Mouse (Mus musculus) stomach, embryonic 14.5 days (tissue): ENCODE data around the gene Tex22. TPM values are rescaled to one million over a fixed set of nuclear protein-coding genes. Genes with fewer than 3 reads are reported as not detected.

ENCODE experiments used
- ATAC-seq: fragments of 200-750 bp; cut with Nextera tagmentation; 2 replicates; pipeline ENCODE4 v1.8.0; 2017; ENCODE audit warnings: low read depth, moderate TSS enrichment; ENCODE audit not compliant: insufficient number of reproducible peaks, insufficient read depth, low FRiP score
- H3K27ac ChIP-seq: fragments of 300-500 bp; sonication (generic); 2 replicates; pipeline ENCODE4 v1.5.1; 2014; ENCODE audit warnings: mild to moderate bottlenecking, low read length, moderate library complexity, mixed read lengths
- H3K27me3 ChIP-seq: fragments of 300-500 bp; sonication (generic); 2 replicates; pipeline ENCODE4 v1.6.1; 2014; ENCODE audit warnings: low read length, control low read depth, mixed read lengths; ENCODE audit not compliant: control insufficient read depth, insufficient read depth
- H3K36me3 ChIP-seq: fragments of 300-500 bp; sonication (generic); 2 replicates; pipeline ENCODE4 v1.6.1; 2014; ENCODE audit warnings: mild to moderate bottlenecking, control low read depth, low read length, moderate library complexity, mixed read lengths; ENCODE audit not compliant: control insufficient read depth, insufficient read depth
- H3K4me1 ChIP-seq: fragments of 300-500 bp; sonication (generic); 2 replicates; pipeline ENCODE4 v1.6.1; 2014; ENCODE audit warnings: low read length, control low read depth, mixed read lengths; ENCODE audit not compliant: control insufficient read depth, insufficient read depth
- H3K4me2 ChIP-seq: fragments of 300-500 bp; sonication (generic); replicated peaks from 2 replicates; pipeline ENCODE4 v1.6.1; 2014; ENCODE audit warnings: low read depth, low read length, control low read depth
- H3K4me3 ChIP-seq: fragments of 300-500 bp; sonication (generic); 2 replicates; pipeline ENCODE4 v1.5.1; 2014; ENCODE audit warnings: low read depth, low read length, control low read depth
- H3K9ac ChIP-seq: fragments of 300-500 bp; sonication (generic); replicated peaks from 2 replicates; pipeline ENCODE4 v1.6.1; 2014; ENCODE audit warnings: low read depth, mild to moderate bottlenecking, control low read depth, low read length, moderate library complexity, mixed read lengths
- H3K9me3 ChIP-seq: fragments of 300-500 bp; sonication (generic); 2 replicates; pipeline ENCODE4 v1.6.1; 2016; ENCODE audit warnings: low read depth, low read length, control low read depth; ENCODE audit not compliant: control insufficient read depth
- WGBS: fragments of 180-500 bp; shearing (Covaris S2); extraction: QIAGEN DNeasy Blood & Tissue Kit; methylation state at CpG from one replicate; pipeline ENCODE4 v1.1.7; 2014; 5-methylcytosine and 5-hydroxymethylcytosine counted together
- polyA plus RNA-seq: library from polyadenylated mRNA; unstranded; fragments of >200 nt; fragmentation: Nextera tagmentation; extraction: Ambion mirVana; gene quantifications from 2 replicates; pipeline ENCODE4 v1.2.1, GENCODE M21; 2014

Gene Tex22
- not detected in 2 replicates for polyA plus RNA-seq

DNA sequence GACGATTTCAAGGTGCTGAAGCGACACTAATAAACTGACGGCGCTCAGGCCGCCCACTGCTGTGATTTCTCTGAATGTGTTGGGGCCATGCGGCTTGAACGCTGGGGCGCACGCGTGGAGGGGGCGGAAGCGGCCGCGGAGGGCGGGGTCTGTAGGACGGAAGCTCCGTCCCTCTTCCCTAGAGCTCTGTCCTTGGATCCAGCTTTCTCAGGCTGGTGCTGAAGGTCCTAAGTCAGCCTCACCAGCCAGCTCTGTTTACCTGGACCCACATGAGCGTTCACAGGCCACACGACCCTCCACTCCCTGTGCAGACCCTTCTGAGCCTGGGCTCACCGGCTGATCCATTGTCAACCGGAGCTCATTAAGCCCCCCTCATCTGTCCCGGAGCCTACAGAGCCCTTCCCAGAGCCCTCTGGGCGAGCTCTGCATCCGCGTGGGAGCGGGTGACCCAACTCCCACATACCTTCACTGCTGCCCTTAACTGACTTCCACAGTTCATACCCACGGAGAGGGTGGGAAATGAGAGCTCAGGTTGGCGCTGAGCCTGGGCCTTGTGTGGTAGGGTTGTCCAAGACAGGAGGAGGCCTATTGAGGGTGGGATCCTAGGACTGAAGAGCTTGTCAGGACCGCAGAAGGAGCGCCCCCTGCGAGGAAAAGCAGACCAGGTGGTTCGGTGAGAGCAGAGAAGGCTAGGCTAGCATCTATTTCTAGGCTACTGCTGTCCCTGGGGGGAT is at the start of gene Tex22:
Gene Tex22 (plus strand): TSS at position 174 of the 734 bp plus-strand sequence.
- Histone ChIP-seq H3K9ac (peak within 1 kb of the TSS; percentile 6), H3K36me3 (peaks cover 24% of the 10 kb centered on the region), H3K4me1 (peaks cover 18% of the 10 kb centered on the region), H3K4me3 (peak within 1 kb of the TSS; percentile 28), H3K27me3 (no peaks in the 10 kb centered on the region), H3K4me2 (peak within 1 kb of the TSS; percentile 54), H3K27ac (peak within 1 kb of the TSS; percentile 79), H3K9me3 (no peaks in the 10 kb centered on the region)
- WGBS, result 3% methylated on average over 32 of the region's 32 CpGs
- peak; percentile 89 for ATAC-seq

DNA sequence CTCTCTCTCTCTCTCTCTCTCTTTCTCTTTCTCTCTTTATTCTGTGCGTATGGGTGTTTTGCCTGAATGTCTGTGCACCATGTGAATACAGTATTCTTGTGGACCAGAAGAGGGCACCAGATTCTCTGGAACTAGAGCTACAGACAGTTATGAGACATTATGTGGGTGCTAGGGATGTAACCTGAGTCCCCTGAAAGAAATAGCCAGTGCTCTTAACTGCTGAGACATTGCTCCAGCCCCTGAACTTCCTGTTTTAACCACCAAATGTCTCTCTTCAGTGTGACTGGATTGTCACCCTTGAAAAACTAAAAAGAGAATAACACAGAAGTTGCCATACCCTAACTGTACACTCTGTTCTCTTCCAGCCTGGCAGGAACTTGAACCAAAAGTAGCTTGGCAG is 47.7 kb upstream of the Tex22 start:
- Histone ChIP-seq H3K4me2 (no peak overlapping the region), H3K9ac (no peak overlapping the region), H3K4me3 (no peak overlapping the region), H3K4me1 (no peaks in the 10 kb centered on the region), H3K27me3 (no peaks in the 10 kb centered on the region), H3K36me3 (peaks cover 2% of the 10 kb centered on the region), H3K9me3 (no peaks in the 10 kb centered on the region), H3K27ac (no peak overlapping the region)
- 86% methylated on average over 1 of the region's 1 CpGs for WGBS
- no peak for ATAC-seq

DNA sequence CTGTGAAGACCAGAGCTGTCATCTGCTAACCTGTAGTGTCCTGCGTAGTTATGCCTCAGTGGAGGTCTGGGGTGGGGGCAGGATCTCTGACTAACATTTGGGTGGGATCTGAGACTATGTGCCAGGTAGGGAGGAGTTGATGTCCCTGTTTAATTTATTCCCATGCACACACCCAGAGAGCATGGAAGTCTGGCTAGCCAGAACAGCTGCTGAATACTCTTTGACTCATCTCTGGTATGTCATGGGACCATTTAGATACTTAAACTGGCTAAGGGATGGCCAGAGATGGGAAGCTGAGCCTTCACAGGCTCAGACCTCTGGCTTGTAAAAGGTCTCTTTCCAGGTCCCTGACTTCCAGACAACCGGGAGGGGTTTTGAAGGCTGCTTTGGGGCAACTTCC is 46.8 kb upstream of the Tex22 start:
- Histone ChIP-seq H3K4me2 (no peak overlapping the region), H3K27ac (no peak overlapping the region), H3K4me3 (no peak overlapping the region), H3K27me3 (no peaks in the 10 kb centered on the region), H3K9me3 (no peaks in the 10 kb centered on the region), H3K9ac (no peak overlapping the region), H3K4me1 (0 out of 2 replicates have a peak, but pooled peaks cover 4% of the 10 kb centered on the region), H3K36me3 (peaks cover 2% of the 10 kb centered on the region)
- ATAC-seq, result no peak
- 90% methylated on average over 2 of the region's 2 CpGs for WGBS

- H3K4me2 ChIP-seq, result no peak overlapping the region
- H3K9ac ChIP-seq, result no peak overlapping the region
- no peak overlapping the region for H3K27ac ChIP-seq
- 67% methylated on average over 5 of the region's 5 CpGs for WGBS
- no peak overlapping the region for H3K4me3 ChIP-seq
- 0 out of 2 replicates have a peak, but pooled peaks have one; percentile 26 for ATAC-seq
- H3K27me3 ChIP-seq, result no peaks in the 10 kb centered on the region
- peaks cover 2% of the 10 kb centered on the region for H3K36me3 ChIP-seq
- H3K9me3 ChIP-seq, result no peaks in the 10 kb centered on the region
- H3K4me1 ChIP-seq, result 0 out of 2 replicates have a peak, but pooled peaks cover 4% of the 10 kb centered on the region
These were observed 46.2 kb upstream of the Tex22 start for GRCm38 (mm10) chr12:113028067-113028466.

DNA sequence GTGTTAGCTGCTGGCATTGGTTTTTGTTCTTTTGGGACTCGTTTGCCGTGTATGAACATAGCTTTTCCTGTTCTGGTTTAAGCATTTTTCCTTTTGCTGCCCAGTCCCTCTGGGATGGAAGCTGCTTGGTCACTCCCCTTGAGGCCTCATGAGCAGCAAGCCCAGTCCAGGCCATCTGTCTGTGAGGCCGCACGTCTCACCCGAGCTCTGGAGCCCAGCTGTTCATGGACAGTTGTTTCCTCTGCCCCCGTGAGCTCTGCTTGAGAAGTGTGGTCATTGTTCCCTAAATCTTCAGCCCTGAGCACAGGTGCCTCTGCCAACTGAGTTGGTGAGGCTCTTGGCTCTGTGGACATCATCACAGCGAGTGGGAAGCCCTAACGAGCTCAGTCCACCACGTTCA is 45.4 kb upstream of the Tex22 start:
- H3K9me3 ChIP-seq, result no peaks in the 10 kb centered on the region
- no peak overlapping the region for H3K27ac ChIP-seq
- ATAC-seq, result no peak
- 0 out of 2 replicates have a peak, but pooled peaks cover 4% of the 10 kb centered on the region for H3K4me1 ChIP-seq
- H3K4me2 ChIP-seq, result no peak overlapping the region
- H3K4me3 ChIP-seq, result no peak overlapping the region
- 79% methylated on average over 9 of the region's 9 CpGs for WGBS
- no peak overlapping the region for H3K9ac ChIP-seq
- peaks cover 2% of the 10 kb centered on the region; the same call in 1 of the 2 replicates for H3K36me3 ChIP-seq
- no peaks in the 10 kb centered on the region for H3K27me3 ChIP-seq

- H3K4me1 ChIP-seq, result 0 out of 2 replicates have a peak, but pooled peaks cover 4% of the 10 kb centered on the region
- peaks cover 2% of the 10 kb centered on the region; the same call in 1 of the 2 replicates for H3K36me3 ChIP-seq
- ATAC-seq, result no peak
- 59% methylated on average over 4 of the region's 4 CpGs for WGBS
- no peak overlapping the region for H3K27ac ChIP-seq
- H3K9ac ChIP-seq, result no peak overlapping the region
- H3K9me3 ChIP-seq, result no peaks in the 10 kb centered on the region
- no peak overlapping the region for H3K4me3 ChIP-seq
- H3K4me2 ChIP-seq, result no peak overlapping the region
- no peaks in the 10 kb centered on the region for H3K27me3 ChIP-seq
These were observed 44.3 kb upstream of the Tex22 start for GRCm38 (mm10) chr12:113030046-113030445.

DNA sequence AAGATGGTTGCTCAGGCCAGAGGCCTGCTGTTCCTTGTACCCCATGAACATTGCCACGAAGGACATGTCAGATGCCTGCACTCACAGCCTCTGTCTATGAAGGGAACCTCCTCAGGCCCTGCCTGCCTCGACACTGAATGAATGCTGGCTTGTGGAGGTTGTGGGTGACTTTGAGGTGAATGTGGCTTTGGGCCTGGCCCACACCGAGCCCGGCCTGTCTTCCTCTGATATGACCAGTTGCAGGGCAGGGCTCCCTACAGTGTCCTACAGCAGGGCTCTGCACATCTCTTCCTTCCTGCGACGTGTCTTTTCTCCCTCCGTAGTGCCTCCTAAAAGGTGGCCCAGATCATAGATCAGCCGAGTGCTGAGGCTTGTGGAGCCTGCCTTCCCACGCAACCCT is 43.3 kb upstream of the Tex22 start:
- no peaks in the 10 kb centered on the region for H3K27me3 ChIP-seq
- H3K9ac ChIP-seq, result no peak overlapping the region
- WGBS, result 81% methylated on average over 9 of the region's 9 CpGs
- H3K27ac ChIP-seq, result no peak overlapping the region
- no peak overlapping the region for H3K4me2 ChIP-seq
- H3K36me3 ChIP-seq, result peaks cover 2% of the 10 kb centered on the region; the same call in 1 of the 2 replicates
- no peak overlapping the region for H3K4me3 ChIP-seq
- H3K4me1 ChIP-seq, result 0 out of 2 replicates have a peak, but pooled peaks cover 4% of the 10 kb centered on the region
- no peaks in the 10 kb centered on the region for H3K9me3 ChIP-seq
- no peak for ATAC-seq

DNA sequence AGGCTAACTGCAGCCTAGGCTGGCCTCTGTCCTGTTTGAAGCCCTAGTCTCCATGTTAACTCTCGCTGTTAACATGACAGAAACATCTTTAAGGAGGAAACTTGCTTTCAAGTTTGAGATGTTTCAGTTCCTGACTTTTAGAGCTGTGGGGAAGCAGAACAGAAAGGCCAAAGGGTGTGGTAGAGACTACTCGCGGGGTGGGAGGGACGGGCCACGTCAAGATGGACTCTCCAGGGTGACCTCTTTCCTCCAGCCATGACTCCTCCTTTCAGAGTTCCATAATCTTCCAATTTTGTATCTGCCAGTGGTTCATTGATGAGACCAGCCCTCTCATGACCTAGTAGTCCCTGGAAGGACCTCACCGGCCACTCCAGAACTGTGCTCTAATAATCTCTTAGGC is 42.9 kb upstream of the Tex22 start:
- 77% methylated on average over 6 of the region's 6 CpGs for WGBS
- Histone ChIP-seq H3K4me1 (0 out of 2 replicates have a peak, but pooled peaks cover 4% of the 10 kb centered on the region), H3K27ac (no peak overlapping the region)

More for the DNA sequence above, 42.9 kb upstream of the Tex22 start:
- Histone ChIP-seq H3K36me3 (peaks cover 2% of the 10 kb centered on the region; the same call in 1 of the 2 replicates), H3K27me3 (no peaks in the 10 kb centered on the region), H3K4me3 (no peak overlapping the region), H3K9me3 (no peaks in the 10 kb centered on the region), H3K9ac (no peak overlapping the region), H3K4me2 (no peak overlapping the region)
- ATAC-seq, result no peak
